Comparison of ENCODE assay signal across 17 mouse cellular contexts in genomic region chr11:24177458-24177857, GRCm38 (mm10).
"Had no signal": no experiment of that assay in that cellular context is flagged by ENCODE, and none has a peak within 500 bp of the region (broad histone marks: within the 10 kb centered on the region; RNA-seq: fewer than 3 reads in every experiment).

No protein-coding gene starts in this region.

- H3K4me3 ChIP-seq: lung, embryonic 15.5 days; megakaryocyte, embryonic 14.5 days; midbrain, embryonic 13.5 days; midbrain, embryonic 15.5 days; neural tube, embryonic 12.5 days; stomach, embryonic 15.5 days had no signal

- H3K27me3 ChIP-seq: lung, embryonic 15.5 days; midbrain, embryonic 13.5 days; midbrain, embryonic 15.5 days; neural tube, embryonic 12.5 days; stomach, embryonic 15.5 days had no signal

- H3K4me2 ChIP-seq: lung, embryonic 15.5 days; midbrain, embryonic 11.5 days; midbrain, embryonic 13.5 days; midbrain, embryonic 15.5 days; neural tube, embryonic 12.5 days; stomach, embryonic 15.5 days had no signal

- ATAC-seq: lung, postnatal 0 days; midbrain, embryonic 13.5 days; midbrain, embryonic 15.5 days had no signal

- H3K9me3 ChIP-seq: lung, embryonic 15.5 days; megakaryocyte, embryonic 14.5 days; midbrain, embryonic 13.5 days; midbrain, embryonic 15.5 days; neural tube, embryonic 12.5 days; stomach, embryonic 15.5 days had no signal

- H3K4me1 ChIP-seq: lung, embryonic 15.5 days; midbrain, embryonic 13.5 days; midbrain, embryonic 15.5 days; neural tube, embryonic 12.5 days; stomach, embryonic 15.5 days had no signal

- H3K36me3 ChIP-seq: lung, embryonic 15.5 days; midbrain, embryonic 15.5 days had no signal

- H3K9ac ChIP-seq: lung, embryonic 15.5 days; midbrain, embryonic 13.5 days; midbrain, embryonic 15.5 days; neural tube, embryonic 12.5 days; stomach, embryonic 15.5 days had no signal

- DNase-seq: lung, adult 2 months; lung, postnatal 14 days; lung, postnatal 36 days; right cerebral cortex, postnatal 14 days; thymus, adult 2 months; thymus, postnatal 25 days; thymus, postnatal 4 days had no signal

- H3K27ac ChIP-seq: lung, embryonic 15.5 days; macrophage; midbrain, embryonic 13.5 days; midbrain, embryonic 15.5 days; neural tube, embryonic 12.5 days; stomach, embryonic 15.5 days; stomach, postnatal 0 days had no signal
